Mouse (Mus musculus) brain, embryonic 14.5 days (tissue): Measurements from ENCODE around the gene Card19.

Experiments
- CTCF ChIP-seq: fragments of 200-500 bp; IDR thresholded peaks from 2 replicates; pipeline ENCODE4 v1.5.1; 2012; ENCODE audit warnings: inconsistent platforms, mild to moderate bottlenecking, moderate library complexity, borderline replicate concordance; ENCODE audit not compliant: insufficient read depth, insufficient read length; ENCODE audit errors: extremely low read depth
- POLR2A ChIP-seq: fragments of 200-500 bp; IDR thresholded peaks from 2 replicates; pipeline ENCODE4 v1.6.1; 2012; ENCODE audit warnings: mild to moderate bottlenecking, inconsistent platforms, borderline replicate concordance; ENCODE audit not compliant: poor library complexity, insufficient read depth, insufficient read length, severe bottlenecking; ENCODE audit errors: extremely low read depth

DNA sequence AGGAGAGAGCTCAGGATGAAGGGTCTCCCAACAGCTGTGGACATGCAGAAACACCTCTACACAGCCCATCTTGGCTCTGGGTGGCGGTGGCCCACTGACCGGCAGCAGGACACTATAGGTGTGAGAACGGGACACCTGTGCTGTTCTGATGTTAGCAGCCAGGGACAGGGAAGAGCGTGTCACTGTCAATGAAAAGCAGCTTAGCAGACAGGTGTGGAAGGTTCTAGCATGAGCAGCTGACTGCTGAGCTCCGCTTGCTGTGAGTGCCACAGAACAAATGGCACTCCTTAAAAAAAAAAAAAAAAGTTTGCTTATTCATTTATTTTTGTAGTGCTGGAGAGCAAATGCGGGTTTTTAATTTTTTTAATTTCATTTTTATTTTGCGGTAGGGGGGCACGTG lies 21.8 kb upstream of the Card19 start:
- TF ChIP-seq POLR2A (no peak), CTCF (no peak)
